Mouse (Mus musculus): ENCODE results near the gene Fam57b.

The Fam57b gene

GRCm38 (mm10) chr7:126797411-126798126 is at the start of gene Fam57b:
TSS of gene Fam57b (plus strand) at chr7:126797668.
- in situ Hi-C loops (cut with MboI; ENCODE audit: low pct_unique_long_range_greater_than_20kb in 1 of 2, low sequenced_read_pairs in 2 of 2, unreplicated experiment in 1 of 2): no loop called here

GRCm38 (mm10) chr7:126748824-126749223 is 48.6 kb upstream of the Fam57b start:
- in situ Hi-C loops (cut with MboI; ENCODE audit: low pct_unique_long_range_greater_than_20kb in 1 of 2, low sequenced_read_pairs in 2 of 2, unreplicated experiment in 1 of 2): no loop called here

GRCm38 (mm10) chr7:126749582-126750343 is 47.7 kb upstream of the Fam57b start:
- in situ Hi-C loops (cut with MboI; ENCODE audit: low pct_unique_long_range_greater_than_20kb in 1 of 2, low sequenced_read_pairs in 2 of 2, unreplicated experiment in 1 of 2): no loop called here

- in situ Hi-C loops (cut with MboI; ENCODE audit: low pct_unique_long_range_greater_than_20kb in 1 of 2, low sequenced_read_pairs in 2 of 2, unreplicated experiment in 1 of 2): no loop called here
Observed at GRCm38 (mm10) chr7:126754866-126755265, 42.6 kb upstream of the Fam57b start.

- in situ Hi-C loops (cut with MboI; ENCODE audit: low pct_unique_long_range_greater_than_20kb in 1 of 2, low sequenced_read_pairs in 2 of 2, unreplicated experiment in 1 of 2): no loop called here
Observed at GRCm38 (mm10) chr7:126758539-126758938, 38.9 kb upstream of the Fam57b start.

- in situ Hi-C loops (cut with MboI; ENCODE audit: low pct_unique_long_range_greater_than_20kb in 1 of 2, low sequenced_read_pairs in 2 of 2, unreplicated experiment in 1 of 2): no loop called here
Observed at GRCm38 (mm10) chr7:126759050-126759671, 38.3 kb upstream of the Fam57b start, which contains the start of gene Mapk3. TSS of gene Mapk3 (plus strand) at chr7:126759601.

- in situ Hi-C loops (cut with MboI; ENCODE audit: low pct_unique_long_range_greater_than_20kb in 1 of 2, low sequenced_read_pairs in 2 of 2, unreplicated experiment in 1 of 2): no loop called here
Observed at GRCm38 (mm10) chr7:126759672-126760390, 37.6 kb upstream of the Fam57b start.

- in situ Hi-C loops (cut with MboI; ENCODE audit: low pct_unique_long_range_greater_than_20kb in 1 of 2, low sequenced_read_pairs in 2 of 2, unreplicated experiment in 1 of 2): no loop called here
Observed at GRCm38 (mm10) chr7:126760391-126760802, 37.1 kb upstream of the Fam57b start.

- in situ Hi-C loops (cut with MboI; ENCODE audit: low pct_unique_long_range_greater_than_20kb in 1 of 2, low sequenced_read_pairs in 2 of 2, unreplicated experiment in 1 of 2): no loop called here
Observed at GRCm38 (mm10) chr7:126760956-126761355, 36.5 kb upstream of the Fam57b start.

GRCm38 (mm10) chr7:126761529-126762067 is 35.9 kb upstream of the Fam57b start:
- in situ Hi-C loops (cut with MboI; ENCODE audit: low pct_unique_long_range_greater_than_20kb in 1 of 2, low sequenced_read_pairs in 2 of 2, unreplicated experiment in 1 of 2): no loop called here

GRCm38 (mm10) chr7:126762471-126763008 is 34.9 kb upstream of the Fam57b start:
- in situ Hi-C loops (cut with MboI; ENCODE audit: low pct_unique_long_range_greater_than_20kb in 1 of 2, low sequenced_read_pairs in 2 of 2, unreplicated experiment in 1 of 2): no loop called here

- in situ Hi-C loops (cut with MboI; ENCODE audit: low pct_unique_long_range_greater_than_20kb in 1 of 2, low sequenced_read_pairs in 2 of 2, unreplicated experiment in 1 of 2): no loop called here
Observed at GRCm38 (mm10) chr7:126765540-126765939, 31.9 kb upstream of the Fam57b start.

- in situ Hi-C loops (cut with MboI; ENCODE audit: low pct_unique_long_range_greater_than_20kb in 1 of 2, low sequenced_read_pairs in 2 of 2, unreplicated experiment in 1 of 2): no loop called here
Observed at GRCm38 (mm10) chr7:126766201-126766600, 31.3 kb upstream of the Fam57b start, which contains the start of gene Gdpd3. TSS of gene Gdpd3 (plus strand) at chr7:126766334.

GRCm38 (mm10) chr7:126767001-126767400 is 30.5 kb upstream of the Fam57b start:
- in situ Hi-C loops (cut with MboI; ENCODE audit: low pct_unique_long_range_greater_than_20kb in 1 of 2, low sequenced_read_pairs in 2 of 2, unreplicated experiment in 1 of 2): no loop called here

- in situ Hi-C loops (cut with MboI; ENCODE audit: low pct_unique_long_range_greater_than_20kb in 1 of 2, low sequenced_read_pairs in 2 of 2, unreplicated experiment in 1 of 2): no loop called here
Observed at GRCm38 (mm10) chr7:126770784-126771183, 26.7 kb upstream of the Fam57b start.

- in situ Hi-C loops (cut with MboI; ENCODE audit: low pct_unique_long_range_greater_than_20kb in 1 of 2, low sequenced_read_pairs in 2 of 2, unreplicated experiment in 1 of 2): no loop called here
Observed at GRCm38 (mm10) chr7:126773351-126773750, 24.1 kb upstream of the Fam57b start.

GRCm38 (mm10) chr7:126774463-126774862 is 23.0 kb upstream of the Fam57b start:
- in situ Hi-C loops (cut with MboI; ENCODE audit: low pct_unique_long_range_greater_than_20kb in 1 of 2, low sequenced_read_pairs in 2 of 2, unreplicated experiment in 1 of 2): no loop called here
